Mouse (Mus musculus) thymus, adult 2 months (tissue): Measurements from ENCODE around the gene Hoxa7. TPM values are rescaled to one million over a fixed set of nuclear protein-coding genes. Genes with fewer than 3 reads are reported as not detected.

Experiments used
- DNase-seq: peaks from one replicate; pipeline ENCODE4 v3.0.0; 2021
- H3K27ac ChIP-seq: fragments of 200-500 bp; 2 replicates; pipeline ENCODE4 v1.5.1; 2012; ENCODE audit warnings: low read length, control low read depth; ENCODE audit not compliant: control insufficient read depth, insufficient read depth
- H3K27me3 ChIP-seq: fragments of 200-500 bp; 2 replicates; pipeline ENCODE4 v1.6.1; 2012; ENCODE audit warnings: mild to moderate bottlenecking, low read length, moderate library complexity, mixed read lengths; ENCODE audit not compliant: control insufficient read depth, insufficient read depth
- H3K36me3 ChIP-seq: fragments of 200-500 bp; 2 replicates; pipeline ENCODE4 v1.6.1; 2012; ENCODE audit warnings: mild to moderate bottlenecking, low read length, moderate library complexity; ENCODE audit not compliant: control insufficient read depth, insufficient read depth
- H3K4me1 ChIP-seq: fragments of 200-500 bp; replicated peaks from 2 replicates; pipeline ENCODE4 v1.6.1; 2012; ENCODE audit warnings: low read length; ENCODE audit not compliant: control insufficient read depth, insufficient read depth
- H3K4me3 ChIP-seq: fragments of 200-500 bp; 2 replicates; pipeline ENCODE4 v1.5.1; 2012; ENCODE audit warnings: mild to moderate bottlenecking, low read length, control low read depth, moderate library complexity; ENCODE audit not compliant: control insufficient read depth, insufficient read depth
- CTCF ChIP-seq: fragments of 200-500 bp; IDR thresholded peaks from 2 replicates; pipeline ENCODE4 v1.5.1; 2012; ENCODE audit warnings: mild to moderate bottlenecking, control low read depth, low read length, moderate library complexity, borderline replicate concordance; ENCODE audit not compliant: control insufficient read depth, poor library complexity, insufficient read depth; ENCODE audit errors: extremely low read depth
- POLR2A ChIP-seq: fragments of 200-500 bp; IDR thresholded peaks from 2 replicates; pipeline ENCODE4 v1.6.1; 2012; ENCODE audit warnings: mild to moderate bottlenecking, low read length, control low read depth, moderate library complexity; ENCODE audit not compliant: control insufficient read depth, poor library complexity, insufficient read depth; ENCODE audit errors: extremely low read depth
- WGBS: fragments of 180-500 bp; shearing (Covaris S2); methylation state at CpG from one replicate; pipeline ENCODE4 v1.1.7; 2018; 5-methylcytosine and 5-hydroxymethylcytosine counted together
- polyA plus RNA-seq: library from polyadenylated mRNA; depleted of rRNA; stranded (reverse); fragments of >200 nt; gene quantifications from 2 replicates; pipeline ENCODE4 v1.2.3, GENCODE M21; 2012

Hoxa7 gene
- polyA plus RNA-seq, 1 experiment = 2.5 TPM

DNA sequence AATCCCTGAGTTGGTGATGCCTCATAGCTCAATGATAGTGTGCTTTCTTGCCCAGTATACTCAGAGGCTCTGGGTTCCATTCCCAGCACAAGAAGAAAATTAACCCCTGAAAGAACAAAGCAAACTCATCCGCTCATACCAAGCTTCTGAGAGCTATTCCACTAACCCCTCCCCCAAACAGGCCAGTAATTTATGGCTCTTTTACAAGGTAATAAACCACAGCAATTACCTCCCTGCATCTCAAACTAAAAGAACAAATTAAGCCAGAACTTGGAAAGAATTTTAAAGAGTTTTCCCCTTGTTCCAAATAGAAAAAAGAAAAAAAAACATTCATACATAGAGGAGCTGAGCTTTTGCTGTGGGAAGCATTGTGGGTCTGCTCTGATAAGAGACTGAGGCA, 38.9 kb downstream of the Hoxa7 start:
- H3K4me1 ChIP-seq = no peaks in the 10 kb centered on the region
- no peak for DNase-seq
- no peak overlapping the region for H3K27ac ChIP-seq
- H3K27me3 ChIP-seq = no peaks in the 10 kb centered on the region
- WGBS = 97% methylated on average over 1 of the region's 1 CpGs
- H3K36me3 ChIP-seq = no peaks in the 10 kb centered on the region
- H3K4me3 ChIP-seq = no peak overlapping the region
- TF ChIP-seq CTCF = no peak
- no peak for TF ChIP-seq POLR2A

DNA sequence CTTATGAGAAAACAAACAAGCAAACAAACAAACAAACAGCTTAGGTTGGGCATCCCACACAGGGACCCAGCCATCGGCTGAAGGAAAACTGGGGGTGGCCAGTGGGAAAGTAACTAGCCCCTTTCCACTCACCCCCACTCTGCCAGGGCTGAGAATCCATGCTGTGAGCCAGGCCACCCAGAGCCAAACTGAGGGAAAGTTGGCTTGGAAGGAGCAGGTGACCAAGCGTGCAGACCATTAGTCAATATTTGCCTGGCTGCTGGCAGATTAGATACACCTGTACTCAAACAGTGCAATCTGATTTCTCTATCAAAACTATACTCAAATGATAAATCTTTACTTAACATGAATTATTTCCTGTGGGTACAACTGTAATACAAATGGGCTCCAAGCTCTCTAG, 39.6 kb downstream of the Hoxa7 start:
- H3K27ac ChIP-seq = no peak overlapping the region
- H3K4me3 ChIP-seq = no peak overlapping the region
- WGBS = 96% methylated on average over 2 of the region's 2 CpGs
- TF ChIP-seq POLR2A (no peak), CTCF (no peak)
- no peaks in the 10 kb centered on the region for H3K27me3 ChIP-seq
- no peaks in the 10 kb centered on the region for H3K4me1 ChIP-seq
- no peaks in the 10 kb centered on the region for H3K36me3 ChIP-seq
- DNase-seq = no peak

DNA sequence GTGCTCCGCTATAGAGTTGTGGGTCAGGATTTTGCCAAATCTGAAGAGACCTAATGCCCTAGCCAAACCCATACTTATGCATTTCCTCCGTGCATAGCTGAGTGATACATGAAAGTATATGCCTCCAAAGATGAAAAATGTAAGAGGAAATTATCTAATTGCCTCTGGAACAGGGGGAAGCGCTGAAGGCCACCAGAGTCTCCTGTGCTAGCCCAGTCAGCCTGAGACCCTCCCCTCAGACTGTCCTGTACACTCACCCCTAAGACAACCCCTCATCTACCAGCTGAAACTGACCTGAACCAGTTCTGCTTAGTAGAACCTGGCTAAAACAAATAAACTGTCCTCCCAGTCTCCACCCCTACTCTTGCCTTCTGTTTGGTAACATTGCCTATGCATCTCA, 40.9 kb downstream of the Hoxa7 start:
- Histone ChIP-seq H3K27me3 (no peaks in the 10 kb centered on the region), H3K36me3 (no peaks in the 10 kb centered on the region), H3K27ac (no peak overlapping the region), H3K4me3 (no peak overlapping the region), H3K4me1 (no peaks in the 10 kb centered on the region)
- no peak for TF ChIP-seq POLR2A
- no peak for TF ChIP-seq CTCF
- 91% methylated on average over 3 of the region's 3 CpGs for WGBS
- no peak for DNase-seq

DNA sequence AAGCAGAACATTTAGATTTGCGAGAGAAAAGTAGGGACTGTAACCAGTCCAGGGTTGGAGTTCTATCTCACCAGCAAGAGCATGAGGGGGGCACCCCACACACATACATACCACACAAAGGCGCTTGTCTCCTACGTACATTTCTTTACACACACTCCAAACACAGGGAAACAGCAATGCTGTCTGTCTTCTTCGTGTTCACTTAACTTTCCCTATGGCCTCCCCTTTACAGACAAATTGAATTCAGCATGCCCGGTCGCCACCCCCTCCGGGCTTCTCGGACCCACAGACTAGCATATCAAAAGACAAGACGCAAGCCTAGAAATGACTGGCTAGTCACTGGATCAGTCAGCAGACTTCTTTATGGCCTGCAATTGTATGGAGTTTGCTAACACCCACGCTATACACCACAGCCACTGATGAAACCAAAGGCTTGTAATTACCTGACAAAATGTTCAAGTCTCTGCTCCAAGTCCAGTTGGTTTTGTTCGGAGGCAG, 41.4 kb downstream of the Hoxa7 start:
- 96% methylated on average over 11 of the region's 11 CpGs for WGBS
- TF ChIP-seq POLR2A (no peak), CTCF (no peak)
- Histone ChIP-seq H3K4me3 (no peak overlapping the region), H3K27me3 (no peaks in the 10 kb centered on the region), H3K36me3 (no peaks in the 10 kb centered on the region), H3K27ac (no peak overlapping the region), H3K4me1 (no peaks in the 10 kb centered on the region)
- DNase-seq = no peak

DNA sequence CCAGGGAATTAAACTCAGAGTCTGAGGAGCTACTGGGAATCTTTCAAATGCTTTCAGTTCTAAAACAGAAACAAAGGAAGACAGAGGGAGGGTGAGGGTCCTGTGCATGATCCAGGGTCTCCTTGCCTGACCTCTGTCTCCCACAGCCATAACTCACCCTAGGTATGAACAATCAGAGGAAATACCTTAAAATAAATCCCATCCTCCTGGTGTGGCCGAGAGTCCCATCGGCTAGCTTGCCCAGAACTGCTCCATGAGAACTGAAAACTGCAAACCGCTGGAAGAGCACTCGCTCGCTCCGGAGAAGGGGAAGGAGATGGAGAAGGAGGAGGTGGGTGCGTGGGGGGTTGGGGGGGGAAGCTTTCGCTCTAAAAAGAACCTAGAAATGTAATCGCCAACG, 42.0 kb downstream of the Hoxa7 start:
- TF ChIP-seq CTCF (no peak), POLR2A (no peak)
- Histone ChIP-seq H3K27ac (no peak overlapping the region), H3K36me3 (no peaks in the 10 kb centered on the region), H3K4me3 (no peak overlapping the region), H3K4me1 (no peaks in the 10 kb centered on the region), H3K27me3 (no peaks in the 10 kb centered on the region)
- DNase-seq = no peak
- 92% methylated on average over 10 of the region's 10 CpGs for WGBS

DNA sequence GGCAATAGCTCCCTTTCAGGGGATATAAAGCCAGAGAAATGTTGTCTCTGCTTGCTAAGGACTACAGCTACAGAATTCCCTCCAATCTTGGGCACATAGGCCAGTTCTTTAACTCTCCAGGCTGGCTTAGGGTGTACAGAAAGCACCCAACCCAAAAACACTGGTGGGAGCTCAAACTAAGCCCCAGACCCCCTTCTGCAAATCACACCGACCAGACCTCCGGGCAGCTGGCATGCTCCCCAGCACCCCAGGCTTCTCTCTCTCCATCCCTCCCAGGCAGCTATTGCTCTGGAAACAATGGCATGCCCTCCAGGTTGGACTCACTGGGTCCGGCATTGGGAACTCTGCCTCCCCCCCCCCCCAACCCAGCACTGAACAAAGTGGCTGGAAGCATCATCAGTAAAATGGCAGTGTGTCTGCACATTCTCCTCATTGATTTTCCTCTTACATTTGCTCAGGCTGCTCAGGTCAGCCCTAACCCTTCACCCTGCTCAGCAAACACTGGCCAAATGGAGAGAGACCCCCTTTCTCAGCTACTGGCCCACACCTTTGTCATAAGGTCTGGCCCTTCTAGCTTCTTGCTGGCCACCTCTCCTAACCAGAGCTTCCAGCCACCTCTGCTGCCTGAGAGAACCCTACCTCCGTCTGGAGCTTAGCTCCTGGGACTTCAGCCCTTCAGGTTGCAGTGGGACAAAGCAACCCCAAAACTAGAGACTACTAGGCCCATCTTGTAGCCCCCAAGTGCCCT, 42.6 kb downstream of the Hoxa7 start:
- WGBS = 85% methylated on average over 4 of the region's 4 CpGs
- no peak overlapping the region for H3K4me3 ChIP-seq
- H3K36me3 ChIP-seq = no peaks in the 10 kb centered on the region
- no peak overlapping the region for H3K27ac ChIP-seq
- no peaks in the 10 kb centered on the region for H3K4me1 ChIP-seq
- DNase-seq = no peak
- TF ChIP-seq POLR2A (no peak), CTCF (no peak)
- no peaks in the 10 kb centered on the region for H3K27me3 ChIP-seq

DNA sequence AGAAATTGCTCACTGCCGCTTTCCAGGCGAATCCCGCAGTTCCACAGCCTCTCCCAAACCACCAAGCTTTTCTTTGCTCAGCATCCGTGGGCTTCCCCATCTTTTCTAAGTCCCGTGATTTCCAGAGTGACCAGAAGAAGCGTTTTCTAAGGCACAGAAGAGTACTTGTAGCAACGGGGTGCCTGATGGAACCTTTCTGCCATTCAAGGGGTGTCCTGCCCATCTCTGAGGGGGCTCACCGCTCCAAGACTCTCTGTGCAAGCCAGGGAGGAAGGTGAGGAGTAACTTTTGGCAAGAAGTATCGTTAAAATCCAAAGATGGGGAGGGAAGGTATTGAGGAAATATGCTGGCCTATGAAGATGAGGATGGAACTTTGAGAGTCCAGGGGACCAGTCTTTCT, 43.8 kb downstream of the Hoxa7 start:
- DNase-seq = no peak
- TF ChIP-seq CTCF (no peak), POLR2A (no peak)
- Histone ChIP-seq H3K4me3 (no peak overlapping the region), H3K36me3 (no peaks in the 10 kb centered on the region), H3K27me3 (no peaks in the 10 kb centered on the region), H3K4me1 (no peaks in the 10 kb centered on the region), H3K27ac (no peak overlapping the region)
- WGBS = 88% methylated on average over 9 of the region's 9 CpGs
